Mouse (Mus musculus) c-Kit-positive CD71-positive TER-119-positive erythroid progenitor cells, embryonic 14.5 days (primary cell): ENCODE data around the gene Spg21.

ENCODE experiments used
- DNase-seq: peaks from one replicate; pipeline ENCODE4 v3.0.0-alpha.2; 2013; ENCODE audit warnings: low spot score

The Spg21 gene

GRCm38 (mm10) chr9:65479158-65479557 lies 18.4 kb downstream of the Spg21 start:
- DNase-seq: no peak

- no peak for DNase-seq
These were observed 19.3 kb downstream of the Spg21 start for GRCm38 (mm10) chr9:65480071-65480470.

- DNase-seq: no peak
These were observed 30.7 kb downstream of the Spg21 start for GRCm38 (mm10) chr9:65491476-65491875.

- no peak for DNase-seq
These were observed 31.6 kb downstream of the Spg21 start for GRCm38 (mm10) chr9:65492351-65492750.

GRCm38 (mm10) chr9:65492851-65493250 lies 32.1 kb downstream of the Spg21 start:
- DNase-seq: no peak

GRCm38 (mm10) chr9:65502146-65502545 lies 41.4 kb downstream of the Spg21 start:
- no peak for DNase-seq

GRCm38 (mm10) chr9:65502721-65503505 lies 42.2 kb downstream of the Spg21 start:
- DNase-seq: no peak

- DNase-seq: no peak
These were observed 47.7 kb downstream of the Spg21 start for GRCm38 (mm10) chr9:65508449-65508848.

- no peak for DNase-seq
These were observed 51.8 kb downstream of the Spg21 start for GRCm38 (mm10) chr9:65512520-65512919.

GRCm38 (mm10) chr9:65514431-65514830 lies 53.7 kb downstream of the Spg21 start:
- no peak for DNase-seq

GRCm38 (mm10) chr9:65514851-65515261 lies 54.1 kb downstream of the Spg21 start:
- no peak for DNase-seq

- DNase-seq: no peak
These were observed 59.2 kb downstream of the Spg21 start, which contains the start of gene Ankdd1a for GRCm38 (mm10) chr9:65519807-65520504. Gene Ankdd1a (minus strand): TSS chr9:65520193.

- DNase-seq: no peak
These were observed 59.7 kb downstream of the Spg21 start for GRCm38 (mm10) chr9:65520505-65520876.

GRCm38 (mm10) chr9:65523611-65524364 lies 63.0 kb downstream of the Spg21 start:
- peak; percentile 77 for DNase-seq

GRCm38 (mm10) chr9:65525445-65526195 lies 64.9 kb downstream of the Spg21 start:
- DNase-seq: no peak

GRCm38 (mm10) chr9:65528417-65529038 lies 67.8 kb downstream of the Spg21 start:
- DNase-seq: peak; percentile 69

- peak; percentile 69 for DNase-seq
These were observed 68.9 kb downstream of the Spg21 start for GRCm38 (mm10) chr9:65529659-65530058.

GRCm38 (mm10) chr9:65531283-65531682 lies 70.5 kb downstream of the Spg21 start:
- no peak for DNase-seq

- no peak for DNase-seq
These were observed 72.2 kb downstream of the Spg21 start for GRCm38 (mm10) chr9:65532986-65533385.

- no peak for DNase-seq
These were observed 73.4 kb downstream of the Spg21 start for GRCm38 (mm10) chr9:65534111-65534510.

GRCm38 (mm10) chr9:65535191-65535722 lies 74.5 kb downstream of the Spg21 start:
- no peak for DNase-seq
